Mouse (Mus musculus): ENCODE measurements around the gene Phlda1.

The Phlda1 gene

DNA sequence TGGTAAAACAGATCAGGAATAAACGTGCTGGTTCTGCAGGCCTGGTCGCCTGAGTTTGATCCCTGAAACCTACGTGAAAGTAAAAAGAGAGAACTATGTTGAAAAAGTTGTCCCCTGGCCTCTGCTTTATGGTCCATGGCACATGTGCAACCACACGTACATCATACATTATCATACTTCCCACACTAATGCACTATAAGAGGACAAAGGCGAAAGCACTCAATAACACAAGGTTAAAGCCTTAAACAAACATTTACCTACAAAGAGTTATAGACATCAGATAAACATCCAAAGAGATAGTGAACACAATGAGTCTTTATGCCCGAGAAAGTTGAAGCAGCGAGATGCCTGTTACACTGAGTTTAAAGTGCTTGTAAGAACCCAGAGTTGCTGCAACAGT, 24.3 kb downstream of the Phlda1 start:
- no peak for DNase-seq

DNA sequence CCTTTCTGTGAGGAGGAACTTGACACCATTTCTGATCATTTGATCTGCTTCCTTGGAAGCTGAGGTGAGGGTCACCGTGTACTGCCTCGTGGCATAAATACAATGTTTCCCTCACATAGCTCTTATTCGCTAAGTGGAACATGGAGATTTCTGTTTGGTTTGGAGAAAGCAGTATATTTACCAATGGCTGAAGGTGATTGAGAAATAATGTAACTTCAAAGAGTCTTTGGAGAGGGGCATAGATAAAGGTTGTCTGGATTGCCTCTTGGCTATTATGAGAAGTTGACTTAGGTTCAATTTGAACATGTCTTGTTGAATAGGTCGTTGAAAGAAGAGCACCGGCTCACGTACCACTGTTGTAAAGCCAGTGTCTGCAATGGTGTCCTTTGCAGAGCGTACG, 28.6 kb downstream of the Phlda1 start:
- no peak for DNase-seq

DNA sequence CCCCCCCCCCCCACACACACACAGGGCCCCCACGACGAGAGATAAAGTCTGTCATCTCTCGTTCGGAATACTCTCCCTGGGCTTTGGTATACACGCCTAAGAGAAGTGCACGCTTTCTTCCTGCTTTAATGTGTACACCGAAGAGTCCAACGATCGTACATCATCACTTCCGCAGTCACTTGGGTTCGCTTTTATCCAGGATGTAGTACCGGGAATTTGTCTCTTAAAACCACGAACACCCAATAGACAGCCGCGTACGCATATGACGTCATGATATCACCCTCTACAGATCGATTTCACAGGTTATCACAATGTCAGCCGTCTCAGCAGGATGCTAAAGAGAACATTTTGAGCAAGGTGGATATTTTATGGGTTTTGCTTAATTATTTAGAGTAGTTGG, 31.3 kb downstream of the Phlda1 start:
- no peak for DNase-seq

DNA sequence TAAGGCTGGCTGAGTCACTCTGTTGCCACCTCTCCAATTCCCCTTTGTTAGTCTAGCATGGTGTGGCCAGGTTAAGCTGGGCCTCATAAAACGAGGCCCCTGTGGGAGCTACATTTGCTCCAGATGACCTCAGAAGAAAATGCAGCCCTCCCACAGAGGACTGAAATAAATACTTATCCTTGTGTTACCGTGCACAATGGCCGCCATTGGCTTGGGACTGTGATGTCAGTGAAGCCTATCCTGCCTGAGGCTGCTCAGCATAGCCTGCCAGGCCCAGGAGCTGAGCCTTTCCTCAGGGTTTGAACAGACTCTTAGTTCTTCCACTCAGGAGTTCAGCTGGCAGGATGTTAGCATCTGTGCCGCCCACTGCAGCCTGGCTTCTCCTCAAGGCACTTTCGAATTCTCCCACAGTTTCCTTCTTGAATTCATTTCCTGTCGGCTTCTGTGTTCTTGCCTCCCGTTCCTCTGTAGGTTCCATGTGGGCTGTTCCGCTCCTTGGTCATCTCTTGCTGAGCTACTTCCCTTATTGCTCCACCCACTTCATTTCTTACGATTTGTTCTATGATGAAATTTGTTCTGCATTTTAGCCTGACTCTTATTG, 33.7 kb downstream of the Phlda1 start:
- DNase-seq, result no peak

DNA sequence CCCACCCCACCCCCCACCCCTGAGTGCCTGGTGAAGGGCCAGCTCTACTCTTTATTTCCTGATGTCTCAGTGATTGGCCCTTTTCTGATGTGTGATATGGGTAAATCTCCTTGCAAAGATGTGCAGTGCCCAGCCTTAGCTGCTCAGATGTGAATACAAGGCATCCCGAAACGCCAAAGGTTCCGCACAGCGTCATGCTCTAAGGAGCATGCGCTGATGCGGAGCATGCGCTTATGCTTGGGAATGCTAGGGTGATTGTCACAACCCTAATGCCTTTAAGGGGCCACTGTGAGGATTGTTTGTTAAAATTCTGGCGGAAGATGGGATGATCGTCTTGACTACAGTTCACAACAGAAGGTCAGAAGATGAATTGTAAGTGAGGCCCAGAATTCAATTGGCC, 34.6 kb downstream of the Phlda1 start:
- DNase-seq, result no peak

DNA sequence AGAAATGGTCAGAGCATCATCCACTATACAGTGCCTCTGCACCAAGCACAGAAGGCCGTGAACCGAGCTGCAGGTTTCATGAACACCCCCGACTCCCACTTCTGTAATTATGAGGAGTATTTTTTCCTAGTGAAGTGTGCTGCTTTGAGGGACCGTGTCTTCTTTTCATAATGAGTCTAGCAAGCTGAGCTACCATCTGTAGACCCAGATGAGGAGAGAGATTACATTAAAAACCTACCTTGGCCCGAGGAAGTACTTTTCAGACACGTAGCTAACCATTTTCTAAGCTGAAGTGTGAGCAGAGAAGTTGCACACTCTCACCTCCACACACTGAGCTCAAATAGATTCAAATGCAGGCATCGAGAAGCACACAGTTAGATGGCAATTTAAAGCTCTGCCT, 37.0 kb downstream of the Phlda1 start:
- DNase-seq, result no peak

DNA sequence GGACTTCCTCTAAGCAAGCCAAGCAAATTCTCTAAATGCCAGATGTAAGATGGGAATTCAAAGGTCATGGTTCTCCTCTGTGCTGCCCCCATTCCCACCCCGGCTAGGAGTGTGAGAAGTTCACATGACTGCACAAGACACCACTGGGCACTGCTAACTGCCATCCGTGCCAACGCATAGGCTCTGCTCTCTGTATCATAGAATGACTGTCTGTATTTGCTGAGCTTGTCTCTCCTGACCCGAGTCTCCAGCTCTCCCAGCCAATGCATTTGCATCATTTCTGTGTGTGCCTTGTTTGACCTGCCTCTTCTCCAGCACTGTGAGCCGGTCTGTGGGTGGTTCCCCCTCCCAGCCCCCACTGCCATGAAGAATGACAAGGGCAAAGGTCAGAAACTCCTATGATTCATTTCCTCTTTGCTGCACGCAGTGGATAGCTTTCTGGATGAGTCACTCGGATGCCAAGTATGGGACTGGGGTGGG, 37.7 kb downstream of the Phlda1 start:
- DNase-seq, result no peak

DNA sequence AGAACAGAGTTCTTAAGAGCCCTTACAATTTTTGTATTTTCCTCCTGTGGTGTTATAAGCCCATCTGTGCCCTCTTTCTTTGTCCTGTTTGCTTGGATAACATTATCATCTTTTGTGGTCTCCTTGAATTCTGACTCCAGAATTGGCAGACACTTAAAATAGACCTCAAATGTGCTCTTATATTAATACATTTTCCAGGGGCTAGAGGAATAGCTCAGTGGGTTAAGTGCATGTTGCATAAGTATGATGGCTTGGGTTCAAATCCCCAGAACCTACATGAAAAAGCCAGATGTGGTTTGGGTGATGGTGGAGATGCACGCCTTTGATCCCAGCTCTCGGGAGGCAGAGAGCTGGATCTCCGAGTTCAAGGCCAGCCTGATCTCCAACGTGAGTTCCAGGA, 38.2 kb downstream of the Phlda1 start:
- no peak for DNase-seq

DNA sequence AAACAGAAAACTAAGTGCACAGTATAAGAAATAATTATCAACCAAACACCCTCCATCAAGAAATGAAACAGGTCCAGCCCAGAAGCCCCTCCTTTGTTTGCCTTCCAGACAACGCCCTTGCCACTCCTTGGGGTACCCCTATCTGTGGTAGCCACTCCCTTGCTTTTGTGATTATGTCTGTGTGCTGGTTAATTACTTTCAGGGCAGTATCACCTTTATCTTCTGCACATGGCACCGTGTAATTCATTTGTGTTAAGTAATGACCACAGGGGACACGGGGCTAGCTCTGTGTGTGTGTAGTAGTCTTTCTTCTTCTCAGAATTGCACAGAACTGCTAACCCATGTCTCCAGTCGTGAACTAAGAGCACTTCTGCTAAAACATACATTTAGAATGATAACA, 39.6 kb downstream of the Phlda1 start:
- DNase-seq, result no peak

DNA sequence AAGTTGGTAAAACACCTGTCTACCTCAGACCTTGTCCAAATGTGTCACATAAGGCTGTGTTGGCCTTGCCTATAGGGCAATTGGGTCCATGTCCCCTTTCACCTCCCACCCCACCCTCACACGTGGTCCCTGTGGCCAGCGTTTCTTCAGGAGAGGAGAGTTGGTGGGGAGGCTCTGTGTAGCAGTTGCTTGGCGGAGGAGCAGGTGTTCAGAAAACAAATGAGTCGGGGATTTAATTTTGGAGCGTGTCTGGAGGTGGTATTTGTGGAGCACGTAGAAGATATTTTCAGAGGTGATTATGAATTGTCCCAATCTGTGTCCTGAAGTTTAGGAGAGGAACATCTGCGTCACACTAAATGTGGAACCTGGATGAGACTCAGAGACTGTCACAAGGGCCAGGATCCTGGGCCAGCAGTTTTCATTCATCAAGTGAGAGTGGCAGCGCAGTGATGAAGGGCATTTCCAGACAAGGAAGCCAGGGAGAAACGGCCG, 41.8 kb downstream of the Phlda1 start:
- DNase-seq, result no peak

DNA sequence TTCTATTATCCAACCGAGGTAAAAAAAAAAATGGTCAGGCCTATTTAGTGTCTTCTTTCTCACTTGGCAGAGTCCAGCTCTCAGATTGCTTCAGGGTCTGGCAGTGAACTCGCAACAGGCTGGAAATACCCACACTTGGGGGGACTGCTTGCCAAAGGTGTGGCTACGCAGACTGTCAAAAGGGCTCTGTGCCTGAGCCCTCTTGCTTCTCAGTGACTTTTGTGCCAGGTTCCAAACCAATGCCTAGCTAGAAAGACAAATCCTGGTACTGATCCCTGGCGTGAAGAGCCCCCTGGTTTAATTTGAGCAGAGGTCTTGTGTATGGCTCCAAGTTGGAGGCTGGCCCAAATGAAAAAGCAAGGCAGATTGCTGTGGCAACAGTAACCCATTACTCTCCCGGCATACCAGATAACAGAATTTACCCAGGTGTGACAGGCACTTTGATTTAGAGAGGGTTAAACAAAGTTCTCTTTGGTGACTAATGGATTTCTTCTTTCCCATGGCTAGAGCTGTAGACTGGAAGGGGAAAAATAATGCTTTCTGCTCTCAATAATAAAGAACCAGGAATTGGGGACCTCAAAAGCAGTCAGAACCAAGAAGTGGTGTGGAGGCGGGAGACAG, 44.1 kb downstream of the Phlda1 start:
- DNase-seq, result no peak

DNA sequence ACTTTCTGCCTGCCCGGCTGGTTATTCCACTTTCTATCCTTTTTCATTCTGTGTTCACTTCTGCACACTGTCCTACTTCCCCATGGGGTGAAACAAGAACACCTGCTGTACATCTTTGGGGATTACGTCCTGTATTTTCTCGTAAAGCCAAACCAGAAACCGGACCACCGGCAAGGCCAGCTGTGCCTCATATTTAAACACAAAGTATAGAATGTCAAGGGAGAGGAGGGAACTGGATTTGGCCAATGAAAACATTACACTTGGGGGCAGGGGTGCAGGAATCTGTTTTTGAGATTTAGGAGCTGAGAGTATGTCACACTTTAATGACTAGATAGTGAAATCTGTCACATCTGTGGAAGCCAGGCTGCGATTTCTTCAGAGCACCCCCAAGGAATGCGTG, 47.6 kb downstream of the Phlda1 start:
- no peak for DNase-seq

DNA sequence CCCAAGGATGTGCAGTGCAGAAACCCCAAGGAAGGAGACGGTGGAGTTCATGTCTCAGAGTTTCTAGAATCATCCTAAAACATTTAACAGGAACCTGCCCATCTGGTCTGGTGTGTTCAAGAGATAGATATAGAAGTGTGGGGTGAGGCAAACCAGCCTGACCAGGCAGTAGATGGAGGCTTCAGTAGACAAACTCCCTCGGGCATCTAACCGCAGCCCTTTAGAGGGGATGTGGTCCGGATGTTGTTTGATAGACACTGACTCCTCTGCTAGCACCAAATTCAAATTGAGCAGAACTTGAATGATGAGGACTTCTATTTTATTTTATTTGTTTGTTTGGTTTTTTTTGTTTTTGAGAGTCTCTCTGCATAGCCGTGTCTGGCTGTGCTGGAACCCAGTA, 48.6 kb downstream of the Phlda1 start:
- DNase-seq, result no peak

DNA sequence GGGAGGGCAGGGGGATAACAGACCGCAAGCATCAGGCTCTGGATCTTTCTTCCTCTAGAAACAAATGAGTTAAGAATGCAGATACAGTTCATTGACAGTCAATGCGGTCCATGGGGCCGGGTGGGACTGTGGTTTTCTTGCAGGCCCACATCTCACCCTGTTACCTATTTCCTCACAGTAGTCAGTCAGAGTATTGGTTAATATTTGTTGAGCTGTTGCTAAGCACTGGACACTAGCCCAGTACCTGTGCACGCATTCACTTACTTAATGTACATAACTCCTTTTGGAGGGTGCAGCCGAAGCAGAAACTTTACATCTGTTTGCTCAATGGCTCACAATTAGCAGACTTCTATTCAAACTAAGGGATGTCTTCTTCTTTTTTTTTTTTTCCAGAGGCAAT, 52.1 kb downstream of the Phlda1 start:
- DNase-seq, result no peak

Data from cerebellum, adult 11 months (tissue).